Mouse (Mus musculus): ENCODE data around the gene Tagln.

Gene Tagln

DNA sequence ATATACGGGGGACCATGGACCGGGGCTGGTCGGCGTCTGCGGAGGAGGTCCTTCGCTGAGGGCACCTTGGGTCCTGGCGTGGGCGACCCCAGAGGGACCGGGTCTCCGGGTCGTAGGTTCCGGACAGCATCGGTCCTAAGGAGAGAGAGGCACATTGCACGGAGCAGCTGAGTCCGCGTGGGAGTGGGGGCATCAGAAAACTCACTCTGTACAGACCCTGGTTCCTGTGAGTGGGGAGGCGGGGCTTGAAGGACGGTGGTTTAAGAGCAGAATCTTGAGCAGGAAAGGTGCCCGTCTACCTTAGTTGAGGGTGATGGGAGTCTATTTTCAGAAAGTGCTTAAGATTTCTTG is 28.8 kb downstream of the Tagln start:
- in situ Hi-C loops (cut with MboI, MseI) = no loop called here

DNA sequence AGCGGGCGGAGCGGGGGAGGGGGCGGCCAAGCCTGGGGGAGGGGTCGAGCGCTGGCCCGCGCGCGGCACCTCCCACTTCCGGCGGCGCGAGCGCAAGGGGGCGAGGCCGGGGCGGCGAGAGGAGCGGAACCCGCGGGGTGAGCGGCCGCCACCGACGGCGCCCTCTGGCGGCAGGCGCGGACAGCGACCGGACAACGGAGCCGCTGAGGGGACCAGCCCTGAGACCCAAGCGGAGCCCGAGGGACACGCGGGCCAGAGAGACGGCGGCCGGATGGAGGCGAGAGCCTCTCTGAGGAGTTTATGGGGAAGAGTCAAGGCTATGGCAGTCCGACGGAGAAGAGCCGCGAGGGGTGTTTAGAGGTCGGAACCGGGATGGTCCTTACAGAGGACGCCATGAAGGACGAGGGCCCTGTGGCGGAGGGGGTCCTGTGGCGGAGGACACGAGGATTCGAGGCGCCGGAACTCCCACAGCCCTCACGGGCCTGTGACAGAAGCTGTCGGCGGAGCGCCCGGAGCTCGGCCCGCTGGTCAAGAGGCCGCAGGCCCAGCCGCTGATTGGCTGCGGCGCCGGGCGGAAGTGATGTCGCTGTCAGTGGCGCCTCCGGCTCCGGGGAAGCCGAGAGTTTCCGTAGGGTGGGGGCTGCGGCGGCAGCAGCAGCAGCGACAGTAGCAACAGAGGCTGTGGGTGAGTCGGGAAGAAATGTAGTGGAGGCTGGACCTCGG is 29.3 kb downstream of the Tagln start, which contains the start of the genes Pcsk7 and Rnf214:
Gene Pcsk7 (plus strand): TSS at position 143 of the 723 bp plus-strand sequence.
Gene Rnf214 (minus strand): TSS at position 557 of the 723 bp plus-strand sequence.
- in situ Hi-C loops (cut with MboI, MseI) = no loop called here

DNA sequence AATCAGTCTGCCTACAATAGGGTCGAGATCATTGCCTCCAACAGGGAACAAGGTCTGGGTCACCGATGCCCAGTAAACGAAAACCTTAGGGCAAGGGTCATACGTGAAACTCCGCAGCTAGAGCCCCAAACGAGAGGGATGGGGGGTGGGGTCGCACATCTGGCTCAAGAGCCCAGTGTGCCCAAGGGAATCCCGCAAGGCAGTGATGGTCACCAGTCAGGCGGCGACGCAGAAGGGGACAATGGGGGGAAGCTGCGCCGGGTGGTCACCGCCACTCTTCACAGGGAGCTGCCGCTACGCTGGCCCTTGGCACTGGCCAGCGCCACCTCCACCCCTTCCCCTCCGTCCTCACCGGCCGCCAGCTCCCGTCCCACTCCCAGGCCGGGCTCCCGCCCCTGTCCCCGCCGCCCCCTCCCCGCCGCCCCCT is 30.0 kb downstream of the Tagln start:
- in situ Hi-C loops (cut with MboI, MseI) = no loop called here

DNA sequence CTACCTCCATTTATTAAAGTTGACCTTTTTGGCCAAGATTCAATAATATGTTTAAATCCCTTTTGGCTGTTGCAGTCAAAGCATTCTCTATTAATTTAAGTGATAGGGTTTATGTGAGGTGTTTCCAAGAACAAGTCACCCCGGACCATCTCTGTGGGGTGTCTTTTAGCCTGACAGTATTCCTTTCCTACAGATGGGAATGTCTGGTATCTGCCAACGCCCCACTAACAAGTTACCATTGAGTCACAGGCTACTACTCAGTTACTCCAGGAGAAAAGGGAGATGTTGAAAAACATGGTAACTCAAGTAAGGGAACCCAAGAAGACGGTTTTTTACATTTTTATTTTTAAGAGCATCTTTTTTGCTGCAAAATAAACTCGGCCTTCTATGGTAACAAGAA is 30.7 kb downstream of the Tagln start:
- in situ Hi-C loops (cut with MboI, MseI) = no loop called here

DNA sequence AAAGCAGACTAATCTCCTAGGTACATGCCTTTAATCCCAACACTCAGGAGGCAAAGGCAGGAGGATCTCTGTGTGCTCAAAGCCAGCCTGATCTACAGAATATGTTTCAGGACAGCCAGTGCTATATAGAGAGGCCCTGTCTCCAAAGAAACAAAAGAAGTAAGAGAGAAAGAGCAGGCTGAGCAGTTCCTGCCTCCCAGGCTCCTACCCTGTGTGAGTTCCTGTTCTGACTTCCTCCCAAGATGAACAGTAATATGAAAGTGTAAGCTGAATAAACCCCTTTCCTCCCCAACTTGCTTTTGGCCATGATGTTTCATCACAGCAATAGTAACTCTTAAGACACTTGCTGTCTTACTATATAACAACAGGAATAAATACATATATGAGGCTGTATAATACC is 42.2 kb downstream of the Tagln start:
- in situ Hi-C loops (cut with MboI, MseI) = no loop called here

All from T-helper 1 cell (primary cell).